Mouse (Mus musculus) midbrain, embryonic 15.5 days (tissue): Measurements from ENCODE around the gene Slc27a3. TPM values are rescaled to one million over a fixed set of nuclear protein-coding genes. Genes with fewer than 3 reads are reported as not detected.
"Not testable (repeated sequence)": the region's sequence is repeated elsewhere in the genome, so short reads cannot be mapped to it uniquely, and the experiment has no call there.

Source experiments
- ATAC-seq: fragments of 200-750 bp; cut with Nextera tagmentation; replicated peaks from 2 replicates; pipeline ENCODE4 v1.8.0; 2017; ENCODE audit warnings: moderate TSS enrichment
- H3K27ac ChIP-seq: fragments of 300-500 bp; sonication (generic); 2 replicates; pipeline ENCODE4 v1.5.1; 2015; ENCODE audit warnings: mild to moderate bottlenecking, inconsistent platforms
- H3K27me3 ChIP-seq: fragments of 300-500 bp; sonication (generic); replicated peaks from 2 replicates; pipeline ENCODE4 v1.6.1; 2015; ENCODE audit warnings: inconsistent platforms
- H3K36me3 ChIP-seq: fragments of 300-500 bp; sonication (generic); replicated peaks from 2 replicates; pipeline ENCODE4 v1.6.1; 2015; ENCODE audit warnings: inconsistent platforms
- H3K4me1 ChIP-seq: fragments of 300-500 bp; sonication (generic); 2 replicates; pipeline ENCODE4 v1.6.1; 2015; ENCODE audit warnings: inconsistent platforms
- H3K4me2 ChIP-seq: fragments of 300-500 bp; sonication (generic); 2 replicates; pipeline ENCODE4 v1.6.1; 2015; ENCODE audit warnings: inconsistent platforms, mild to moderate bottlenecking, moderate library complexity
- H3K4me3 ChIP-seq: fragments of 300-500 bp; sonication (generic); 2 replicates; pipeline ENCODE4 v1.5.1; 2015; ENCODE audit warnings: mild to moderate bottlenecking, inconsistent platforms
- H3K9ac ChIP-seq: fragments of 300-500 bp; sonication (generic); 2 replicates; pipeline ENCODE4 v1.6.1; 2015; ENCODE audit warnings: mild to moderate bottlenecking, inconsistent platforms
- H3K9me3 ChIP-seq: fragments of 300-500 bp; sonication (generic); 2 replicates; pipeline ENCODE4 v1.6.1; 2016; ENCODE audit warnings: inconsistent platforms
- WGBS: fragments of 180-500 bp; shearing (Covaris S2); methylation state at CpG from one replicate; pipeline ENCODE4 v1.1.7; 2015; ENCODE audit warnings: mixed read lengths; 5-methylcytosine and 5-hydroxymethylcytosine counted together
- polyA plus RNA-seq: library from polyadenylated mRNA; unstranded; fragments of >200 nt; fragmentation: Nextera tagmentation; extraction: Ambion mirVana; gene quantifications from 2 replicates; pipeline ENCODE4 v1.2.1, GENCODE M21; 2015

Gene Slc27a3
- polyA plus RNA-seq, 1 experiment from 2014 or later: 38.6 TPM

DNA sequence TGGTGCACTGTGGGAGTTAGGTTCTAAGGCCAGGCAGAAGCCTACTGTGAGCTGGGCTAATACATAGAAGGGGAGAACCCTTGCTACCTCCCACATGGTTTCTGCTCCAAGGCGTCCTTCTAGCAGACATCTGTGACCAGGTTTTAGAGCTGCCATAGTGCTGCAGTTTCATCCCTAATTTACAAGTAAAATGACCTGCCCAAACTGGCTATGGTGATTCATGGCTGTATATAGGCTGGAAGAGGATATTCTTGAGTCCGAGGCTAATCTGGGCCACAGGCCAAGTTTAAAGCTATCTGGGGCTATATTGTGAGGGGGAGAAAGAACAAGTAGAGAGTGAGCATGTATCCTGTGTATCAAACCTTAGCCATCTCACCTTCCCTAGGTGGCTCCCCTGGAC lies 20.7 kb downstream of the Slc27a3 start:
- 28% methylated on average over 2 of the region's 2 CpGs for WGBS

DNA sequence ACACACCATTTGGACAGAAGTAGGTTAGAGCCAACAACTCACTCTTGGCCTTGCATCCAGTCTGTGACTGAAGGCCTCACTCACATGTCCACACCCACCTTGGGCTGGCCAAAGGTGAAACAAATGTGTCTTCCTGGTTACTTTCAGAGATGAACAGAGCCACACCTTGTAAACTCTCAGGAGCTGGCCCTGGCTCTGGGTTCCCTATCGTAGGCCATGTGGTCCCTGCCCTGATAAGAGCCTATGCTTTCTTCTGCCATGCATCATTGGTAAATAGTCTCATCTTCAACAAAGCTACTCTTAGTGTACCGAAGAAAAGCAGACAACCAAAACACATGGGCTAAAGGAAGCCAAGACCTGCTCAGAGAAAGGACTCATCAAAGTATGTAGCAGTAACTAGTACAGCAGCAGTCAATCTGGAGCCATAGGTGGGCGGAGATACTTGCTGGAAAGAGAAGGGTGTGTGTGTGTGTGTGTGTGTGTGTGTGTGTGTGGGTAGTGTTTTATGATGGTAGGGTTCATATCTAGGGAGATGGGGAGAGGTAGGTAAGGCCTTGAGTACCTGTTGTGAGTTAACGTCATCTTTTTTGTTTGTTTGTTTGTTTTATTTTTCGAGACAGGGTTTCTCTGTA lies 22.6 kb downstream of the Slc27a3 start:
- ATAC-seq: no peak
- no peak overlapping the region for H3K4me2 ChIP-seq
- 92% methylated on average over 5 of the region's 5 CpGs for WGBS

More for the DNA sequence above, 20.7 kb downstream of the Slc27a3 start:
- Histone ChIP-seq H3K4me3 (no peak overlapping the region), H3K4me1 (no peaks in the 10 kb centered on the region), H3K27me3 (no peaks in the 10 kb centered on the region), H3K4me2 (no peak overlapping the region), H3K9me3 (no peaks in the 10 kb centered on the region), H3K36me3 (no peaks in the 10 kb centered on the region), H3K27ac (no peak overlapping the region), H3K9ac (no peak overlapping the region)
- no peak for ATAC-seq

DNA sequence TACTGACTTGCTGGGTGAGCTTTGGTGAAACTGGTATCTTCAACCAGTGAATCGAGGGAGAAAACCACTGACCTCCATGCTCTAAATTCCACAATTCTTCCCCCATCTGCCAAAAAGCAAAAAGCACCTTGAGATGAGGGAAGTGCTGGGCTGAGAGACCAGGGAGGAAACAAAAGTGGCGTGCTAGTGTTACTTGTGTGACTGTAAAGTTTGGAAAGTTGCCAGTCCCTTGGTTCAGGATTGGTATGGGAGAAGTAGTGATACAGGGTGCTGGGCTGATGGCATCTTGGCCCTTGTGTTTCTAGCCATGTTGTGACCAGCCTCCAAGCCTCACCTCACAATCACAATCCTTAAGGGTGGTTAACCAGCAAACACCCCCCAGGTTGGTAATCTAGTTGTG lies 27.4 kb downstream of the Slc27a3 start:
- no peaks in the 10 kb centered on the region for H3K9me3 ChIP-seq
- H3K4me3 ChIP-seq: no peak overlapping the region
- no peak overlapping the region for H3K4me2 ChIP-seq
- no peaks in the 10 kb centered on the region for H3K4me1 ChIP-seq
- no peak for ATAC-seq
- no peaks in the 10 kb centered on the region for H3K27me3 ChIP-seq
- H3K36me3 ChIP-seq: peaks cover 22% of the 10 kb centered on the region
- no peak overlapping the region for H3K27ac ChIP-seq
- no peak overlapping the region for H3K9ac ChIP-seq
- 81% methylated on average over 2 of the region's 2 CpGs for WGBS

More for the DNA sequence above, 22.6 kb downstream of the Slc27a3 start:
- Histone ChIP-seq H3K9ac (no peak overlapping the region), H3K4me1 (no peaks in the 10 kb centered on the region), H3K27ac (no peak overlapping the region), H3K36me3 (peaks cover 3% of the 10 kb centered on the region; the same call in 1 of the 2 replicates), H3K27me3 (no peaks in the 10 kb centered on the region), H3K9me3 (no peaks in the 10 kb centered on the region), H3K4me3 (no peak overlapping the region)

DNA sequence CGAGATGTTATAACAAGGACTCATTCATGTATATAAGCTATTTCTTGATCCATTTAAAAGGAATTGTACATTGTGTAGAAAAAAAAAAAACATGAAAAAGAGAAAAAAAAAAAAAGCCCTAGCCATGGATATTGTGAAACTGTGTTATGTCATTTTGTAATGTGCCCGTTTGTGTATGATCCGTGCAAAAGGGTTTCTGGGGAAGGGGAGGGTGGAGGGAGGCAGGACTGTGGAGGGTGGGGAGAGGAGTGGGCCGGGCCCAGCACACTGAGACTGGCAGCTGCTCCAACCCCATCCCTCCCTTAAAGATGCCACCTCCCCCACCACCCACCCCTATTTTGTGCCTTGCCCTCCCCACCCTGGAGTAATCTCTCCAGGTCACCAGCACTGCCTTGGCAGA lies 28.3 kb downstream of the Slc27a3 start:
- Histone ChIP-seq H3K9me3 (no peaks in the 10 kb centered on the region), H3K27me3 (no peaks in the 10 kb centered on the region), H3K27ac (no peak overlapping the region), H3K4me1 (no peaks in the 10 kb centered on the region), H3K36me3 (peaks cover 26% of the 10 kb centered on the region), H3K4me2 (no peak overlapping the region), H3K4me3 (no peak overlapping the region), H3K9ac (no peak overlapping the region)
- WGBS: 88% methylated on average over 4 of the region's 4 CpGs
- no peak for ATAC-seq

DNA sequence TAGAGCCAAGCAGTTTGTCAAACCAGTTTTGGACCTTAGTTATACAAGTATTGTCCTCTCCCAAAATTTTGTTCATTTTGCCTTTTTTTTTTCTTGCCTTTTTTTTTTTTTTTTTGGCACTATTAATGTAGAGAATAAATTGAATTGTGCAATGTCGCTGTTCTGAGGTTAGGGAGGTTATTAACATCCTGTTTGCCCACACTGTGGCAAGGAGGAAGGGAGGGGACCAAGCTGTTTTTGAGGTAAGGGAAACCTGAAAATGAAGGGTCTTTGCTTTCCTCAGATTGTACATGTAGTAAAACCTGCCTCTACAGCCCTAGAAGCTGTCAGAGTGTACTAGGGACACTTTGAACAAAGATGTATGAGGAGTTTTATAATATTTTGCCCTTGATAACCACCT lies 30.5 kb downstream of the Slc27a3 start:
- Histone ChIP-seq H3K4me2 (no peak overlapping the region), H3K27ac (no peak overlapping the region), H3K4me3 (no peak overlapping the region), H3K9ac (no peak overlapping the region), H3K4me1 (no peaks in the 10 kb centered on the region), H3K27me3 (no peaks in the 10 kb centered on the region), H3K36me3 (peaks cover 46% of the 10 kb centered on the region), H3K9me3 (no peaks in the 10 kb centered on the region)
- 91% methylated on average over 1 of the region's 1 CpGs for WGBS
- no peak for ATAC-seq

DNA sequence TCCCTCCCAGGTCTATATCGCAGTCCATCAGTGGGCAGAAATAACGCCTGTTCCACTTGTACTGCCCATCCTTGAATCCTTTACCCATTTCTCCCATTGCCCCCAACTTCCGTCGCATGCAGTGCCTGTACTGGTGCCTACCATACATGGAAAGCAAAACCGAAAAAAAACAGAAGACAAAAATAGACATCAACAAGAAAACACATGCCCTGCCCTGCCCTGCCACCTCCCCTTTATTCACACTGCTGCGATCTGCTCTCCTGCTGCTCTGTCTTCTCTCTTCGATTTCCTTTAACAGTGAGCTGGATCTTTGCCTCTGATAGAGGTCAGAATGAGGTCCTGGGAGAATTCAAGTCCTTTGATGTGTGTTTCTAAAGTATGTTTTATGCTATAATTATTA lies 31.8 kb downstream of the Slc27a3 start:
- H3K4me1 ChIP-seq: no peaks in the 10 kb centered on the region
- H3K36me3 ChIP-seq: peaks cover 58% of the 10 kb centered on the region
- 87% methylated on average over 7 of the region's 7 CpGs for WGBS
- H3K9me3 ChIP-seq: no peaks in the 10 kb centered on the region
- no peak overlapping the region for H3K9ac ChIP-seq
- no peak overlapping the region for H3K4me3 ChIP-seq
- no peak for ATAC-seq
- no peak overlapping the region for H3K4me2 ChIP-seq
- no peak overlapping the region for H3K27ac ChIP-seq
- H3K27me3 ChIP-seq: no peaks in the 10 kb centered on the region

DNA sequence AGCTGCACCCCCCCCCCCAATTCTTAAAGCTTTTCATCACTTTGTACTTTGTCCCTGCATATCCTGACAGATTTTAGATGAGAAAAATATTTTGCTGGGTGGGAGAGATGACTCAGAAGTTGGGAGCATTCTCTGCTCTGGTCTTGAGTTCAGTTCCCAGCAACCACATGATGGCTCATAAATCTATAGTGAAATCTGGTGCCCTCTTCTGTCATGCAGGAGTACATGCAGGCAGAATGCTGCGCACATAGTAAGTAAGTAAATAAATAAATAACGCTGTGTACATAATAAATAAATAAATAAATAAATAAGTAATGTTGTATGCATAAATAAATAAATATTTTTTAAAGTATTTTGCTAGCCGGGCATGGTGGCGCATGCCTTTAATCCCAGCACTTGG lies 41.9 kb downstream of the Slc27a3 start:
- no peak for ATAC-seq
- Histone ChIP-seq H3K4me3 (no peak overlapping the region), H3K9ac (no peak overlapping the region), H3K4me2 (no peak overlapping the region), H3K27ac (no peak overlapping the region), H3K27me3 (no peaks in the 10 kb centered on the region), H3K9me3 (no peaks in the 10 kb centered on the region), H3K4me1 (no peaks in the 10 kb centered on the region), H3K36me3 (peaks cover 33% of the 10 kb centered on the region)
- WGBS: 97% methylated on average over 4 of the region's 4 CpGs

DNA sequence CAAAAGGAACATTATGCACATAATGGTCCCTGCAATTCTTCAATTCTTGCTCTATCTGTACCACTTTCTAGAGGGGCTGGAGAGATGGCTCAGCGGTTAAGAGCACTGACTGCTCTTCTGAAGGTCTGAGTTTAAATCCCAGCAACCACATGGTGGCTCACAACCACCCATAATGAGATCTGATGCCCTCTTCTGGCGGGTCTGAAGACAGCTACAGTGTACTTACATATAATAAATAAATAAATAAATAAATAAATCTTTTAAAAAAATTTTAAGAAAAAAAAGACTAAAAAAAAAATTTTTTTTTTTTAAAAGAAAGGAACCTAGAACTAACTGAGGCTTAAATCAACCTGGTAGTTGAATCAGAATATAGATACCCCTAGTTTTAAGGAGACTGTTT lies 46.9 kb downstream of the Slc27a3 start:
- H3K27ac ChIP-seq, H3K27me3 ChIP-seq, ATAC-seq, H3K4me2 ChIP-seq, H3K4me1 ChIP-seq, H3K9ac ChIP-seq, H3K9me3 ChIP-seq, H3K4me3 ChIP-seq: not testable (repeated sequence)
- peaks cover 13% of the 10 kb centered on the region; the same call in 1 of the 2 replicates for H3K36me3 ChIP-seq
- WGBS: 66% methylated on average over 2 of the region's 2 CpGs

DNA sequence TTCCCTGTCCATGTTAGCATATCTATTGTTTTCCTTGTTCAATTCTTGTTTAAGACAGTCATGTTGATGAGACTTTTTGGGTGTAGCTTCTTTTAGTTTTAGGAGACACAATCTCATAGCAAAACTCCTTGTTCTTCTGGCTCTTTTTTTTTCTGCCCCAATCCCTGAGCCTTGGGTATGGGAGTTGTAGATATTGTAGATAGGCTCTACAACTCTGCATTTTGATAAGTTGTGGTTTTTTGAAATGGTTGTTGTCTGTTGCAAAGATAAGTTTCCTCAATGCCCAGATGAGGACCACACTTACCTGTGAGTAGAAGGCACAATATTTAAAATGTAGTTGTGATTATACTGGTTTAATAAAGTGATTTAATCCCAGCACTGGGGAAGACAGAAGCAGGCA lies 49.6 kb downstream of the Slc27a3 start:
- ATAC-seq: no peak
- H3K4me2 ChIP-seq: no peak overlapping the region
- H3K9ac ChIP-seq: no peak overlapping the region
- H3K4me1 ChIP-seq: peaks cover 3% of the 10 kb centered on the region; the same call in 1 of the 2 replicates
- H3K36me3 ChIP-seq: peaks cover 13% of the 10 kb centered on the region; the same call in 1 of the 2 replicates
- H3K27me3 ChIP-seq: no peaks in the 10 kb centered on the region
- no peaks in the 10 kb centered on the region for H3K9me3 ChIP-seq
- H3K4me3 ChIP-seq: no peak overlapping the region
- no peak overlapping the region for H3K27ac ChIP-seq

DNA sequence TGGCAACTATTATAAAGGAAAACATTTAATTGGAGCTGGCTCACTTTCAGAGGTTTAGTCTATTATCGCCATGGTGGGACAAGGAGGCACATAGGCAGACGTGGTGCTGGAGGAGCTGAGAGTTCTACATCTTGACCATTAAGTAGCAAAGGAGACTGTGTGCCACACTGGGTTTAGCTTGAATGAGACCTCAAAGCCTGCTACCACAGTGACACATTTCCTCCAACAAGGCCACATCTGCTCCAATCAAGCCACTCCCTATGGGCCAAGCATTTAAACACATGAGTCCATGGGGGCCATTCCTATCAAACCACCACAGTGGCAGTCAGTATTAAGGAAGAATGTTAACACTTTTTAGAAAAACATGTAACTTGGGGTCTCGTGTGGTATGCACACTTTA lies 51.5 kb downstream of the Slc27a3 start:
- ATAC-seq: no peak
- Histone ChIP-seq H3K36me3 (peaks cover 13% of the 10 kb centered on the region; the same call in 1 of the 2 replicates), H3K9me3 (no peaks in the 10 kb centered on the region), H3K27ac (no peak overlapping the region), H3K4me2 (no peak overlapping the region), H3K4me1 (peaks cover 3% of the 10 kb centered on the region; the same call in 1 of the 2 replicates), H3K27me3 (no peaks in the 10 kb centered on the region), H3K4me3 (no peak overlapping the region), H3K9ac (no peak overlapping the region)
- WGBS: 68% methylated on average over 3 of the region's 3 CpGs

DNA sequence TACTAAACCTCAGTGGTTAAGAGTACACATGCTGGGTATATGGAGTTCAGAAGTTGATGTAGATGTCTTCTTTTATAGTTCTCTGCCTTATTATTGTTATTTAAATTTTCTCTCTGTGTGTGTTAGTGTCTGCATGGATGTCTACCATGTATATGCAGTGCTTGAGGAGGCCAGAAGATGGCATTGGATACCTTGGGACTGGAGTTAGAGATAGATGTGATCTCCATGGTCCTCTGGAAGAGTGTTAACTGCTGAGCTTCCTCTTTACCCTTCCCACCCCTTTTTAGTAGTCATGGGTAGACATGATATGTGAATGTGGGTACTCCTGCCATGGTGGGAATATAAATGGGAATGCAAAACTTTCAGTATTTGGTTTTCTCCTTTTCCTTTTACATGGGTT lies 54.2 kb downstream of the Slc27a3 start:
- Histone ChIP-seq H3K27ac (no peak overlapping the region), H3K27me3 (no peaks in the 10 kb centered on the region), H3K36me3 (no peaks in the 10 kb centered on the region), H3K9ac (no peak overlapping the region), H3K4me3 (no peak overlapping the region), H3K4me2 (no peak overlapping the region), H3K4me1 (peaks cover 3% of the 10 kb centered on the region; the same call in 1 of the 2 replicates), H3K9me3 (no peaks in the 10 kb centered on the region)
- no peak for ATAC-seq
